Mouse (Mus musculus): ENCODE measurements around the gene Fam110c. TPM values are rescaled to one million over a fixed set of nuclear protein-coding genes. Genes with fewer than 3 reads are reported as not detected.
"Not testable (repeated sequence)": the region's sequence is repeated elsewhere in the genome, so short reads cannot be mapped to it uniquely, and the experiment has no call there.

The Fam110c gene
- polyA plus RNA-seq (2014; fragmentation: Nextera tagmentation; extraction: Ambion mirVana) = 0.13 and 0.23 TPM in 2 replicates

GRCm38 (mm10) chr12:31073412-31074354, at the start of gene Fam110c:
Gene Fam110c, plus strand, starts transcription at chr12:31073861.
- H3K4me3 ChIP-seq (ENCODE audit: low read depth, low read length) = peak within 1 kb of the TSS; percentile 31
- H3K27ac ChIP-seq (ENCODE audit: low read depth, low read length) = no peak within 1 kb of the TSS
- no peaks in the 10 kb centered on the region for H3K9me3 ChIP-seq (ENCODE audit: control insufficient read depth, low read length)
- WGBS = 1% methylated on average over 50 of the region's 50 CpGs
- H3K4me2 ChIP-seq (ENCODE audit: low read depth, low read length, severe bottlenecking) = peak within 1 kb of the TSS; percentile 80
- ATAC-seq (replicated peaks; ENCODE audit: low FRiP score) (peak; percentile 56), DNase-seq (ENCODE audit: low spot score) (peak; percentile 70)
- H3K27me3 ChIP-seq (ENCODE audit: control insufficient read depth, insufficient read depth, low read length) = peaks cover 29% of the 10 kb centered on the region
- no peaks in the 10 kb centered on the region for H3K4me1 ChIP-seq (replicated peaks; ENCODE audit: control insufficient read depth, insufficient read depth, low read length)
- peak within 1 kb of the TSS; percentile 20; the same call in 1 of the 2 replicates for H3K9ac ChIP-seq (ENCODE audit: low read length)
- no peaks in the 10 kb centered on the region for H3K36me3 ChIP-seq (ENCODE audit: control insufficient read depth, insufficient read depth, low read length)

GRCm38 (mm10) chr12:31026423-31026822, 47.2 kb upstream of the Fam110c start:
- H3K27me3 ChIP-seq (ENCODE audit: control insufficient read depth, insufficient read depth, low read length) = no peaks in the 10 kb centered on the region
- no peak overlapping the region for H3K27ac ChIP-seq (ENCODE audit: low read depth, low read length)
- no peak overlapping the region for H3K4me3 ChIP-seq (ENCODE audit: low read depth, low read length)
- WGBS = 76% methylated on average over 7 of the region's 7 CpGs
- ATAC-seq (replicated peaks; ENCODE audit: low FRiP score) = no peak
- no peaks in the 10 kb centered on the region for H3K9me3 ChIP-seq (ENCODE audit: control insufficient read depth, low read length)
- no peak overlapping the region for H3K4me2 ChIP-seq (ENCODE audit: low read depth, low read length, severe bottlenecking)
- no peak for DNase-seq (ENCODE audit: low spot score)
- H3K9ac ChIP-seq (ENCODE audit: low read length) = no peak overlapping the region
- no peaks in the 10 kb centered on the region for H3K4me1 ChIP-seq (replicated peaks; ENCODE audit: control insufficient read depth, insufficient read depth, low read length)
- H3K36me3 ChIP-seq (ENCODE audit: control insufficient read depth, insufficient read depth, low read length) = no peaks in the 10 kb centered on the region

GRCm38 (mm10) chr12:31052066-31052465, 21.6 kb upstream of the Fam110c start:
- Histone ChIP-seq H3K9me3 (ENCODE audit: control insufficient read depth, low read length) (no peaks in the 10 kb centered on the region), H3K4me2 (ENCODE audit: low read depth, low read length, severe bottlenecking) (no peak overlapping the region), H3K36me3 (ENCODE audit: control insufficient read depth, insufficient read depth, low read length) (no peaks in the 10 kb centered on the region), H3K9ac (ENCODE audit: low read length) (no peak overlapping the region), H3K4me1 (replicated peaks; ENCODE audit: control insufficient read depth, insufficient read depth, low read length) (no peaks in the 10 kb centered on the region), H3K27me3 (ENCODE audit: control insufficient read depth, insufficient read depth, low read length) (no peaks in the 10 kb centered on the region), H3K27ac (ENCODE audit: low read depth, low read length) (no peak overlapping the region), H3K4me3 (ENCODE audit: low read depth, low read length) (no peak overlapping the region)
- ATAC-seq (replicated peaks; ENCODE audit: low FRiP score) (no peak), DNase-seq (ENCODE audit: low spot score) (no peak)
- WGBS = 88% methylated on average over 4 of the region's 4 CpGs

GRCm38 (mm10) chr12:31056291-31056864, 17.3 kb upstream of the Fam110c start:
- Histone ChIP-seq H3K36me3 (ENCODE audit: control insufficient read depth, insufficient read depth, low read length) (no peaks in the 10 kb centered on the region), H3K4me3 (ENCODE audit: low read depth, low read length) (no peak overlapping the region), H3K9me3 (ENCODE audit: control insufficient read depth, low read length) (no peaks in the 10 kb centered on the region), H3K9ac (ENCODE audit: low read length) (no peak overlapping the region), H3K27ac (ENCODE audit: low read depth, low read length) (no peak overlapping the region), H3K4me1 (replicated peaks; ENCODE audit: control insufficient read depth, insufficient read depth, low read length) (no peaks in the 10 kb centered on the region), H3K27me3 (ENCODE audit: control insufficient read depth, insufficient read depth, low read length) (no peaks in the 10 kb centered on the region), H3K4me2 (ENCODE audit: low read depth, low read length, severe bottlenecking) (no peak overlapping the region)
- DNase-seq (ENCODE audit: low spot score) (no peak), ATAC-seq (replicated peaks; ENCODE audit: low FRiP score) (no peak)
- WGBS = 85% methylated on average over 6 of the region's 6 CpGs

- Histone ChIP-seq H3K36me3 (ENCODE audit: control insufficient read depth, insufficient read depth, low read length) (no peaks in the 10 kb centered on the region), H3K9ac (ENCODE audit: low read length) (no peak overlapping the region)
- 59% methylated on average over 8 of the region's 8 CpGs for WGBS
Observed at GRCm38 (mm10) chr12:31059393-31059853, 14.2 kb upstream of the Fam110c start.

GRCm38 (mm10) chr12:31060245-31060644, 13.4 kb upstream of the Fam110c start:
- Histone ChIP-seq H3K27ac (ENCODE audit: low read depth, low read length) (no peak overlapping the region), H3K27me3 (ENCODE audit: control insufficient read depth, insufficient read depth, low read length) (no peaks in the 10 kb centered on the region), H3K4me2 (ENCODE audit: low read depth, low read length, severe bottlenecking) (no peak overlapping the region), H3K36me3 (ENCODE audit: control insufficient read depth, insufficient read depth, low read length) (no peaks in the 10 kb centered on the region), H3K9me3 (ENCODE audit: control insufficient read depth, low read length) (no peaks in the 10 kb centered on the region), H3K4me3 (ENCODE audit: low read depth, low read length) (no peak overlapping the region), H3K4me1 (replicated peaks; ENCODE audit: control insufficient read depth, insufficient read depth, low read length) (no peaks in the 10 kb centered on the region), H3K9ac (ENCODE audit: low read length) (no peak overlapping the region)
- DNase-seq (ENCODE audit: low spot score) = no peak
- no peak for ATAC-seq (replicated peaks; ENCODE audit: low FRiP score)
- 54% methylated on average over 8 of the region's 8 CpGs for WGBS

More at GRCm38 (mm10) chr12:31059393-31059853, 14.2 kb upstream of the Fam110c start:
- Histone ChIP-seq H3K4me3 (ENCODE audit: low read depth, low read length) (no peak overlapping the region), H3K4me2 (ENCODE audit: low read depth, low read length, severe bottlenecking) (no peak overlapping the region), H3K27me3 (ENCODE audit: control insufficient read depth, insufficient read depth, low read length) (no peaks in the 10 kb centered on the region), H3K9me3 (ENCODE audit: control insufficient read depth, low read length) (no peaks in the 10 kb centered on the region), H3K27ac (ENCODE audit: low read depth, low read length) (no peak overlapping the region), H3K4me1 (replicated peaks; ENCODE audit: control insufficient read depth, insufficient read depth, low read length) (no peaks in the 10 kb centered on the region)
- DNase-seq (ENCODE audit: low spot score) (no peak), ATAC-seq (replicated peaks; ENCODE audit: low FRiP score) (no peak)

- H3K4me3 ChIP-seq (ENCODE audit: low read depth, low read length) = no peak overlapping the region
- H3K27me3 ChIP-seq (ENCODE audit: control insufficient read depth, insufficient read depth, low read length) = peaks cover 27% of the 10 kb centered on the region
- no peak overlapping the region for H3K27ac ChIP-seq (ENCODE audit: low read depth, low read length)
- H3K4me1 ChIP-seq (replicated peaks; ENCODE audit: control insufficient read depth, insufficient read depth, low read length) = no peaks in the 10 kb centered on the region
- H3K9ac ChIP-seq (ENCODE audit: low read length) = no peak overlapping the region
- H3K9me3 ChIP-seq (ENCODE audit: control insufficient read depth, low read length) = no peaks in the 10 kb centered on the region
- DNase-seq (ENCODE audit: low spot score) (no peak), ATAC-seq (replicated peaks; ENCODE audit: low FRiP score) (no peak)
- 82% methylated on average over 5 of the region's 5 CpGs for WGBS
- H3K4me2 ChIP-seq (ENCODE audit: low read depth, low read length, severe bottlenecking) = no peak overlapping the region
- no peaks in the 10 kb centered on the region for H3K36me3 ChIP-seq (ENCODE audit: control insufficient read depth, insufficient read depth, low read length)
Observed at GRCm38 (mm10) chr12:31071222-31071621, 2.4 kb upstream of the Fam110c start.

GRCm38 (mm10) chr12:31074355-31074786, 710 bp downstream of the Fam110c start:
- H3K36me3 ChIP-seq (ENCODE audit: control insufficient read depth, insufficient read depth, low read length); H3K4me1 ChIP-seq (replicated peaks; ENCODE audit: control insufficient read depth, insufficient read depth, low read length); H3K9me3 ChIP-seq (ENCODE audit: control insufficient read depth, low read length); DNase-seq (ENCODE audit: low spot score); H3K27ac ChIP-seq (ENCODE audit: low read depth, low read length): not testable (repeated sequence)
- peak overlapping the region; percentile 20; the same call in 1 of the 2 replicates for H3K9ac ChIP-seq (ENCODE audit: low read length)
- WGBS = 0% methylated on average over 13 of the region's 18 CpGs
- peaks cover 29% of the 10 kb centered on the region for H3K27me3 ChIP-seq (ENCODE audit: control insufficient read depth, insufficient read depth, low read length)
- ATAC-seq (replicated peaks; ENCODE audit: low FRiP score) = peak; percentile 18; the same call in 1 of the 2 replicates
- H3K4me2 ChIP-seq (ENCODE audit: low read depth, low read length, severe bottlenecking) = peak overlapping the region; percentile 80
- peak overlapping the region; percentile 31 for H3K4me3 ChIP-seq (ENCODE audit: low read depth, low read length)
